Mouse (Mus musculus): Measurements from ENCODE around the gene Klra1.
"Not testable (repeated sequence)": the region's sequence is repeated elsewhere in the genome, so short reads cannot be mapped to it uniquely, and the experiment has no call there.

The Klra1 gene

GRCm38 (mm10) chr6:130386750-130387149 is at the start of gene Klra1:
Klra1 (minus strand) TSS chr6:130386874.
- DNase-seq (ENCODE audit: low spot score) = no peak

DNA sequence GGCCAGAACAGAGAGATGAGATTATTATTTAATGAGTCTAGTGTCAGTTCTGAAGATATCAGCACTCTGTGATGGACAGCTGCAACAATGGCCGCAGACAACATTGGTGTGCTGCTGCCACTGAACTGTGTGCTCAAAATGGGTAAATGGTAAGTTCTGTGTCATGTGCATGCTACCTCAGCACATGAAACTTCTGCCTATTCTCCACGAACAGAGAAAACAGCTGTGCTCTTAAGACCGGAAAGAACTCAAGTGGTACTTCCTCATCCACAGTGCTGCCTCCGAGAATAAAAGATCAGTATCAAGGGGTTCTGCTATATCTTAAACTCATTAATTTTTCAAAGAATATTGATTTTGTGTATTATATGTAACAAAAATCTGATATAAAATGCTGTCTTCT is 42.8 kb upstream of the Klra1 start:
- DNase-seq (ENCODE audit: low spot score) = no peak

GRCm38 (mm10) chr6:130419158-130419557 is 32.5 kb upstream of the Klra1 start:
- no peak for DNase-seq (ENCODE audit: low spot score)

GRCm38 (mm10) chr6:130404882-130405281 is 18.2 kb upstream of the Klra1 start:
- DNase-seq (ENCODE audit: low spot score) = no peak

DNA sequence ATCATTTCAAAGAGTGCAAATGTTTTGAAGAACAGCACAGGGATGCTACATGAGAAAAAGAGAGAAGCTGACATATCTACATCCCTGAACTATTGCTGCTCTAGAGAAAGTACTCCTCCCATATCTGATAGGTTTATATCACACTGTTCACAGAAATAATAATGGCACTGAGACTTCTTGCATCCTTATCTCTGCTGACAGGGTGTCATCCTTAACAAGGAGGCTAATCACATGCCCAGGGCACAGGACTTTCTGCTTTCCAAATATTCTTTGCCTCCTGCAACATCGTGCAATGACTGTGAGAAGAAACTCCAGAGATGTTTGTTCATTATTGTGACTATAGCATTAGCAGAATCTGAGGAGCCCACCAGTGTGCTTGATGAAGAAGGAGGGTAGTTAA is 871 bp downstream of the Klra1 start:
- DNase-seq (ENCODE audit: low spot score) = no peak

GRCm38 (mm10) chr6:130382375-130382774 is 4.3 kb downstream of the Klra1 start:
- no peak for DNase-seq (ENCODE audit: low spot score)

- not testable (repeated sequence) for DNase-seq (ENCODE audit: low spot score)
Observed at GRCm38 (mm10) chr6:130345381-130345780, 41.3 kb downstream of the Klra1 start.

DNA sequence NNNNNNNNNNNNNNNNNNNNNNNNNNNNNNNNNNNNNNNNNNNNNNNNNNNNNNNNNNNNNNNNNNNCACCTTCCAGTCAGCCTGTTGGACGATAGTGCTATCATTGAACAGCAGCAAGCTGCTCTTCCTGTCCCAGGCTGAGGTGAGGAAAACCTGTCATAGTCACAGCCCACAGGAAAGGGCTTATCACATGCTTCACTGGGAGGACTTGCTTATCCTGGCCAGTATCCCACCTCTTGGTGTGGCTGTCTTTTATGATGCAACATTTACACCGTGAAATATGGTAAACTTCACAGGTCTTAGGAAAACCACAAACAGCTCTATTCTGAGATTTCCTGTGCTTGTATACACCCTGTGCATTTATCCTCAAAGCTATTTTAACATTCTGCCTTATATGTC is 44.7 kb downstream of the Klra1 start:
- not testable (repeated sequence) for DNase-seq (ENCODE audit: low spot score)

- no peak for DNase-seq (ENCODE audit: low spot score)
Observed at GRCm38 (mm10) chr6:130337411-130337810, 49.3 kb downstream of the Klra1 start, which contains the start of gene Klra3. Klra3 (minus strand) TSS chr6:130337574.

Measured in ovary, adult 18-20 months (tissue).